Mouse (Mus musculus) MEL (cell line): ENCODE measurements around the gene Cabp4.

Source experiments
- BHLHE40 ChIP-seq: IDR thresholded peaks from 2 replicates; pipeline ENCODE4 v1.6.1; 2012; ENCODE audit warnings: low read depth, mild to moderate bottlenecking, inconsistent platforms, low read length, improper control_type of control experiment, borderline replicate concordance
- CTCF ChIP-seq, 3 experiments: IDR thresholded peaks in 2 of 3; conservative IDR thresholded peaks in 1 of 3; 2 replicates each; pipeline ENCODE4 v1.5.1; 2011 to 2012; ENCODE audit warnings: low read length in 3 of 3, low read depth in 2 of 3, mild to moderate bottlenecking in 2 of 3, improper control_type of control experiment in 1 of 3, inconsistent platforms in 1 of 3, mixed read lengths in 1 of 3, moderate library complexity in 1 of 3; ENCODE audit not compliant: control insufficient read depth in 1 of 3, insufficient read depth in 1 of 3, poor library complexity in 1 of 3, severe bottlenecking in 1 of 3
- GATA1 ChIP-seq: IDR thresholded peaks from 2 replicates; pipeline ENCODE4 v1.6.1; 2011; ENCODE audit warnings: low read depth, low read length, improper control_type of control experiment
- MXI1 ChIP-seq: IDR thresholded peaks from 2 replicates; pipeline ENCODE4 v1.6.1; 2011; ENCODE audit warnings: mild to moderate bottlenecking, low read depth, low read length, improper control_type of control experiment
- MYC ChIP-seq: IDR thresholded peaks from 2 replicates; pipeline ENCODE4 v1.6.1; 2011; ENCODE audit warnings: low read depth, mild to moderate bottlenecking, low read length, improper control_type of control experiment, moderate library complexity
- SMC3 ChIP-seq: IDR thresholded peaks from 2 replicates; pipeline ENCODE4 v1.6.1; 2011; ENCODE audit warnings: low read depth, low read length, improper control_type of control experiment
- TAL1 ChIP-seq: IDR thresholded peaks from 2 replicates; pipeline ENCODE4 v1.6.1; 2012; ENCODE audit warnings: mild to moderate bottlenecking, inconsistent platforms, low read length, moderate library complexity, mixed read lengths
- USF1 ChIP-seq: IDR thresholded peaks from 2 replicates; pipeline ENCODE4 v1.6.1; 2014; ENCODE audit warnings: low read depth, mild to moderate bottlenecking, inconsistent platforms, low read length, improper control_type of control experiment, moderate library complexity
- ZKSCAN1 ChIP-seq: IDR thresholded peaks from 2 replicates; pipeline ENCODE4 v1.6.1; 2012; ENCODE audit warnings: low read depth, mild to moderate bottlenecking, inconsistent platforms, low read length, improper control_type of control experiment, moderate library complexity

GRCm38 (mm10) chr19:4183689-4184088 lies 39.9 kb upstream of the Cabp4 start:
- TF ChIP-seq TAL1 (no peak), USF1 (no peak), GATA1 (no peak), MXI1 (no peak), MYC (no peak), SMC3 (no peak), BHLHE40 (no peak), CTCF (IDR thresholded peaks at IDR 0.05 in 2 of 3, conservative IDR thresholded peaks at IDR 0.05 in 1 of 3; ENCODE audit: control insufficient read depth in 1 of 3, insufficient read depth in 1 of 3, low read depth in 2 of 3, low read length in 3 of 3, poor library complexity in 1 of 3, severe bottlenecking in 1 of 3) (no peak), ZKSCAN1 (no peak)
